Mouse (Mus musculus) kidney, adult 2 months (tissue): ENCODE data around the gene Shc1.

Experiments used
- CTCF ChIP-seq: fragments of 200-500 bp; conservative IDR thresholded peaks from 2 replicates; pipeline ENCODE4 v1.5.1; 2011; ENCODE audit warnings: low read depth, mild to moderate bottlenecking, control low read depth, low read length, moderate library complexity, mixed read lengths; ENCODE audit not compliant: insufficient read depth, insufficient read length
- POLR2A ChIP-seq: fragments of 200-500 bp; IDR thresholded peaks from one replicate; pipeline ENCODE4 v1.6.1; 2011; ENCODE audit warnings: low read depth, low read length, control low read depth

DNA sequence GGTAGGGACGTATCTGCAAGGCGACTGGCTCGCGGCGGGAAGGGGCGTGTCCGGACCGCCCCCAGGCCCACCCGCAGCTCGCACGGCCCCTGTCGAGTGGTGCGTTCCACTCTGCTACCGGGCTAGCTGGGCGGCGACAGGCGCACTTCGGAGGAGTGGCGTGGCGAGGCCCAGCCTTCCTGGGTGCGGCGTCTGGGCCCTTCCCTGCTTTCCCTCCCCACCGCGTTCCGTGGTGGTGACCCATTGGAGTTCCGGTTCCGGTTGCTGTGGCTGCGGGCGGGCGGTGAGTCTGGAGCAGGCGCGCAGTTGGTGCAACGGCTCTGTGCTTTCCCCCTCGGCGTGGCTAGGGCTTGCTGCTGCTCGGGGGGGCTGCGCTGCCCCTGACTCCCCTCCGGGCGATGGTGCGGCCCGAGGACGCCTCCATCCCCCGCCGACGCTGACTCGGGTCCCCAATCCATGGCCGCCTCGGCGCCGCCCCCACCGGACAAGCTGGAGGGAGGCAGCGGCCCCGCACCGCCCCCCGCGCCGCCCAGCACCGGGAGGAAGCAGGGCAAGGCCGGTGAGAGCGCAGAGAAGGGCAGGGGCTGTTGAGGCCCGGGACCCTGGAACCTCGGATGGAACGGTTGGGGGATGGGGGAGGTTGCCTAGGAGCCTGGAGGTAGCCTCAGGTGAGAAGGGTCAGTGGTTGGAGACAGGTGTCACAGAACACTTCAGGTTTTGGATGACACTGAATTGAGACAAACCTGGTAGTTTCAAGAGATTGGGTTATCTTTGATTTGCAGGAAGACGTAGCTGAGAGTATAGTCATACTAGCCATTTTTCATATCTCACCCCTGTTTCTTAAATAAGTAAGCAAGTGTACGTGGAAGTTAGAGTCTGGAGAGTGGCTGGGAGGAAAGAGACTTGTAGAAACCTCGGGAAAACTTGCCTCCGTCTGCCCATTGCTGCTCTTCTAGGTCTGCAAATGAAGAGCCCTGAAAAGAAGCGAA, 12.2 kb downstream of the Shc1 start, which contains the start of gene Pygo2:
- TF ChIP-seq CTCF (no peak), POLR2A (peak; percentile 60)
